Mouse (Mus musculus) forebrain, embryonic 11.5 days (tissue): Measurements from ENCODE around the gene Filip1l. TPM values are rescaled to one million over a fixed set of nuclear protein-coding genes. Genes with fewer than 3 reads are reported as not detected.
A peak's percentile ranks its signal among the peaks of the same experiment; 100 is the strongest.

Experiments used
- ATAC-seq: fragments of 200-750 bp; cut with Nextera tagmentation; replicated peaks from 2 replicates; pipeline ENCODE4 v1.8.0; 2017; ENCODE audit warnings: moderate TSS enrichment; ENCODE audit not compliant: low FRiP score
- DNase-seq: peaks from one replicate; pipeline ENCODE4 v3.0.0-alpha.2; 2017; ENCODE audit warnings: low spot score
- H3K27ac ChIP-seq: fragments of 300-500 bp; sonication (generic); 2 replicates; pipeline ENCODE4 v1.5.1; 2014; ENCODE audit warnings: low read depth, low read length
- H3K27me3 ChIP-seq: fragments of 300-500 bp; sonication (generic); 2 replicates; pipeline ENCODE4 v1.6.1; 2014; ENCODE audit warnings: mild to moderate bottlenecking, low read length, mixed read lengths; ENCODE audit not compliant: control insufficient read depth, insufficient read depth
- H3K36me3 ChIP-seq: fragments of 300-500 bp; sonication (generic); 2 replicates; pipeline ENCODE4 v1.6.1; 2014; ENCODE audit warnings: mild to moderate bottlenecking, low read length, moderate library complexity, mixed read lengths; ENCODE audit not compliant: control insufficient read depth, insufficient read depth
- H3K4me1 ChIP-seq: fragments of 300-500 bp; sonication (generic); replicated peaks from 2 replicates; pipeline ENCODE4 v1.6.1; 2014; ENCODE audit warnings: low read length, mixed read lengths; ENCODE audit not compliant: control insufficient read depth, insufficient read depth
- H3K4me2 ChIP-seq: fragments of 300-500 bp; sonication (generic); 2 replicates; pipeline ENCODE4 v1.6.1; 2014; ENCODE audit warnings: low read depth, mild to moderate bottlenecking, low read length, moderate library complexity, mixed read lengths; ENCODE audit not compliant: severe bottlenecking
- H3K4me3 ChIP-seq: fragments of 300-500 bp; sonication (generic); 2 replicates; pipeline ENCODE4 v1.5.1; 2014; ENCODE audit warnings: low read depth, low read length
- H3K9ac ChIP-seq: fragments of 300-500 bp; sonication (generic); 2 replicates; pipeline ENCODE4 v1.6.1; 2014; ENCODE audit warnings: low read length
- H3K9me3 ChIP-seq: fragments of 300-500 bp; sonication (generic); 2 replicates; pipeline ENCODE4 v1.6.1; 2016; ENCODE audit warnings: low read length, mixed read lengths; ENCODE audit not compliant: control insufficient read depth
- WGBS: fragments of 180-500 bp; shearing (Covaris S2); extraction: QIAGEN DNeasy Blood & Tissue Kit; methylation state at CpG from one replicate; pipeline ENCODE4 v1.1.7; 2014; 5-methylcytosine and 5-hydroxymethylcytosine counted together
- polyA plus RNA-seq: library from polyadenylated mRNA; unstranded; fragments of >200 nt; fragmentation: Nextera tagmentation; extraction: Ambion mirVana; gene quantifications from 2 replicates; pipeline ENCODE4 v1.2.1, GENCODE M21; 2014

The Filip1l gene
- polyA plus RNA-seq, 1 experiment from 2014 or later: 10.0 TPM

DNA sequence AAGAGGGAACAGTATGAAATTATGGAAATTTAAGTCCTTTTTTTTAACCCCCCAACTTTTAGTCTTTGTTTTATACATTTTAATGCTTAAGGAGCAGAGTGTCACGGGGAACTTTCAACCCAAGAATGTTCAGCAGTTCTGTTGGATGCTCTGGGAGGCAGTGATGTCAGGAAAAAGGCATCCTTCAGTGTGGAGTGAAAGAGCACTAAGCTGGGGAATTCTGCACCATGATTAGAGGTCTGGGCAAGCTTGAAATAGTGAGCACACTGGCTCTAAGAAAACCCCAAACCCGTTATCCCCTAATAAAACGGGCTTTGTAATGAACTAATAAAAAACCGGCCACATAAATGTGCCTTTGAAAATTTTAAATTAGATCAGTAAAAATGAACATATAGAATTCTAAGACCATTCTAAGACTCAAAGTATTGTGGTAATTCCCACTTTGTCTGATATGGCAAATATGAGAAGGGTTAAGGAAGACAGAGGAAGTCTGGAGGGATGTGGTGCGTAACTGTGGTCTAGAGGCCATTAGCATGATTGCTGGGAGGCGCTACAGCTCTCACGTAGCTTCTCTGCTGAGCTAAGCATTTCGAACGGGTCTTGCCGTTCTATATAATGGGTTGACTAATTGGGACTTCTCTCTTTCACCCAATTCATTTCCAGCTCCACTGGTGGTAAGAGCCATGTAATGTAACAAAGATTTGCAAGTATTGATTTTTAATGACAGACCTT is 88.0 kb downstream of the Filip1l start:
- WGBS: 78% methylated on average over 10 of the region's 10 CpGs
- Histone ChIP-seq H3K9ac (no peak overlapping the region), H3K4me3 (no peak overlapping the region), H3K4me2 (no peak overlapping the region), H3K27me3 (no peaks in the 10 kb centered on the region), H3K4me1 (no peaks in the 10 kb centered on the region), H3K9me3 (no peaks in the 10 kb centered on the region), H3K27ac (no peak overlapping the region), H3K36me3 (no peaks in the 10 kb centered on the region)
- no peak for ATAC-seq
- no peak for DNase-seq

DNA sequence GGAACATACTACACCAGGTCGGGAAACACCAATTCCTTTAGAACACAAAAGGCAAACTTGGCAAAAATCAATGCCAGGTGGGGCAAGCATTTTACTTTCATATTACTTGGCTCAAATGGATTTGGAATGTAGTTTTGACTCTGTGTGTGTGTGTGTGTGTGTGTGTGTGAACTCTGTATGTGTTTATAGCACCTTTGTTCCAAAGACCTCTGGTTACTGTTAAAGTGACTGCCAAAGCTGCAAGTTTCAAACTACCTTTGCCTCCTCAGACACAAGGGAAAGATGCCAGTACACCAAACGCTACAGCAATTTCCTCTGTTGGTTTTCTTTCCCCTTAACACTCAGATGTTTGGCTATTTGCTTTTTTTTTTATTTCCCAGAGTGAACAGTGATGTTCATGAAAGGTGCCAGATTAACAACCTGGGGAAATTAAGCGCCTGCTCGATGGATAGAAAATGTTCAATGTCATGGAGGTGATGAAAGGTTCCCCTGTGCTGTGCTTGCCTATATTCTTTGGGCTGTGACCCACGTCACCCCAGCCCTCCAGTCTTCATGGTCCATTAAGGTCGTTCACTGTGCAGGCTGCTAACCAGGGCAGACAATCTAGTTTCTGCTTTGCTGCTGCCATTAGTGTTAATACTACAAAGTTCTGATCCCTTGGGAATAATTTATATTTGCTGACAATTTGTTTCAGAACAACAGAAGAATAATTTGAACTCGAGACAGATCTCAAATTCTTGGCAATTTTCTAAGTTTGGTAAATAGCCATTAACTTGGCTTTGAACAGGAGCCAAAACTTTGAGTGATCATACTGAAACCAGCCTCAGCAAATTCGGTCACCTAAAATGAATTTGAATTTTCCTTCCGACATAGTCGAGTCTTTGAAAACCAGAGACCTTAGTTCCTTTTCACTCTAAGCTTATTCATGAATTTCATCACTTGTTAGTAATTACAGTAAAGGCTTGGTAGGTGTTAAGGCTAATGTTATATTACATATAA is 92.5 kb downstream of the Filip1l start:
- no peak overlapping the region for H3K4me2 ChIP-seq
- WGBS: 78% methylated on average over 10 of the region's 10 CpGs

DNA sequence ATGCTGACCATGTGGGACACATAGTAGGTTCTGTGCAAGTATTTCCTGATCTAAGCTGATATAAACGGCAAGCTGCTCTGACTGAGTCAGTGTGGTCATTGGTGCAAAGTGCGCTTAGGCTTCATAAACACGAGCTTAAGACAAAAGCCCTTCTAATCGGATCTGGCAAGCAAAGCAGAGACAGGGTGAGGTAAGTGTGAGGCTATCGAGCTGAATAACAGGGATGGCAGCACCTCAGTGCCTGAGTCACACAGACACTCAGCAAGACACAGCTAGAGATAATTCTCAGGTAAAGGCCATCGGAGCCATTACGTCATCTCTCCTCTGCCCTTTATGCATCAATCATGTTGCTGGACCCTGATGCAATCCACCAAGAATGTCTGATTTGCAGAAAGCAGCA is 100.1 kb downstream of the Filip1l start:
- Histone ChIP-seq H3K9me3 (peaks cover 2% of the 10 kb centered on the region; the same call in 1 of the 2 replicates), H3K27ac (no peak overlapping the region), H3K4me1 (no peaks in the 10 kb centered on the region), H3K9ac (no peak overlapping the region), H3K4me3 (no peak overlapping the region), H3K4me2 (no peak overlapping the region), H3K27me3 (no peaks in the 10 kb centered on the region), H3K36me3 (no peaks in the 10 kb centered on the region)
- DNase-seq (no peak), ATAC-seq (peak; percentile 27; the same call in 1 of the 2 replicates)
- 79% methylated on average over 7 of the region's 7 CpGs for WGBS

More for the DNA sequence above, 92.5 kb downstream of the Filip1l start:
- DNase-seq (no peak), ATAC-seq (no peak)
- no peak overlapping the region for H3K4me3 ChIP-seq
- peaks cover 2% of the 10 kb centered on the region; the same call in 1 of the 2 replicates for H3K9me3 ChIP-seq
- no peaks in the 10 kb centered on the region for H3K27me3 ChIP-seq
- no peaks in the 10 kb centered on the region for H3K4me1 ChIP-seq
- H3K36me3 ChIP-seq: no peaks in the 10 kb centered on the region
- no peak overlapping the region for H3K27ac ChIP-seq
- H3K9ac ChIP-seq: no peak overlapping the region

DNA sequence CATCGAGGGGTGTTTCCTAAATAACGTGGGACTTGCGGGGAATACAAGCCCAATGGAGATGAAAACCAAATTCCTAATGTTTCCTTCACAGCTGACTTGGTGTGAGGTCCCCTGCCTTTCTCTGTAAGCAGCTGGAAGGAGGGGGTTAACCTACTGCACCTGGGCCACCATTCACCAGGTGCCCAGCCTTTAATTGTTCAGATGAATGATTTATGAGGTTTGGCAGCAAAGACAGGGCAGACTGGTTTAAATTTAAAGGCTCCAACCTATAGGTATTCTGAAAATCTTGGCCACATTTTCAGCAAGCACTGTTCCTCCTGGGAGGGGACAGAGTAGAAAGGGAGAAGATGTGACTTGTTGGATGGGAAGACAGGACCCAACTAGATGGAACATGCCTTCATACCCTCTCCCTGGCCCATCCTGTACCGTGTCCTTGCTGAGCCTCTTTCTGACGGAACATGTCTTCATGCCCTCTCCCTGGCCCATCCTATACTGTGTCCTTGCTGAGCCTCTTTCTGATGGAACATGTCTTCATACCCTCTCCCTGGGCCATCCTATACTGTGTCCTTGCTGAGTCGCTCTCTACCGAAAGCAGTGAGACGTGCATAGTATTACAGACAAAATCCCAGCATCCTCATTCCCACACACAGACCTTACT is 101.3 kb downstream of the Filip1l start:
- no peaks in the 10 kb centered on the region for H3K4me1 ChIP-seq
- ATAC-seq: no peak

DNA sequence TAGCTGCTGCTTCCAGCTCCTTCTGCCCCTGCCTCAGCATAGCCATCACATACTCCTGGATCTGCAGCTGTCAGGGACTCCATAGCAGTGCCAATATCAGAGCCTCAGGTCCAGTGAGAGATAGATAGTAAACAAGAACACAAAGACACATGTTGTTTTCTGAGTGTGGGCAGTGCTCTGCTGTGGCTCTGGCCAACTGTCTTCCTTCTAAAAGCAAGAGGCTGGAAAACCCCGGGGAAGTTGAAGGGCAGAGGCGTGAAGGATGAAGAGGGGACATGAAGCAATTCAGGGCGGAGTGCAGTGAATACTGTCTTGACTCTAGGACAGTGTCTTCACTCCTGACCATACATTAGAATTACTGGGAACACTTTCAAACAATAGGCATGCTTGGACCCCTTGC is 102.7 kb downstream of the Filip1l start:
- Histone ChIP-seq H3K27ac (no peak overlapping the region), H3K9ac (no peak overlapping the region), H3K9me3 (no peaks in the 10 kb centered on the region), H3K4me2 (no peak overlapping the region), H3K27me3 (no peaks in the 10 kb centered on the region), H3K4me1 (no peaks in the 10 kb centered on the region), H3K36me3 (no peaks in the 10 kb centered on the region), H3K4me3 (no peak overlapping the region)
- ATAC-seq (no peak), DNase-seq (no peak)
- WGBS: 90% methylated on average over 3 of the region's 3 CpGs

More for the DNA sequence above, 101.3 kb downstream of the Filip1l start:
- Histone ChIP-seq H3K9me3 (no peaks in the 10 kb centered on the region), H3K36me3 (no peaks in the 10 kb centered on the region), H3K4me3 (no peak overlapping the region), H3K27me3 (no peaks in the 10 kb centered on the region), H3K4me2 (no peak overlapping the region), H3K27ac (no peak overlapping the region), H3K9ac (no peak overlapping the region)
- no peak for DNase-seq
- WGBS: 93% methylated on average over 8 of the region's 8 CpGs

DNA sequence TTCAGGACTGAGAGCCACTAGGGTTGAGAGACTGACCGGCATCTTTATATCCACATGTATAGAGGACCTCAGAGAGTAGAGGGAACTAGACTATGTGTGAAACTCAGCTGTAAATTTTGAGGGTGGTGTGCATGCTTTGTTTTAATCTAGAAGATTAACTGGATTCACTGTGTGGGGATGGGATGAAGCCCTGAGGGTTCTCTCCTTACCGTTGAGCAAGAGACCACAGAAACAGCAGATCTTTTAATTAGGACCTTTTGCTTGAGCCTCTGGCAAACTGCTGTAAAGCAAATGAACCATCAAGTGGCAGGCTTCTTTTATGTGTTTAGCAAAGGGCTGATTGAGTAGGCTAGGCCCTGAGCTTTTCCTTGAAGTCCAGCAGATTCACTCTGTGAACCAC is 103.1 kb downstream of the Filip1l start:
- WGBS: 57% methylated on average over 2 of the region's 2 CpGs
- no peaks in the 10 kb centered on the region for H3K9me3 ChIP-seq
- no peak overlapping the region for H3K4me2 ChIP-seq
- no peaks in the 10 kb centered on the region for H3K27me3 ChIP-seq
- no peak overlapping the region for H3K4me3 ChIP-seq
- H3K4me1 ChIP-seq: no peaks in the 10 kb centered on the region
- H3K27ac ChIP-seq: no peak overlapping the region
- ATAC-seq: no peak
- no peaks in the 10 kb centered on the region for H3K36me3 ChIP-seq
- no peak overlapping the region for H3K9ac ChIP-seq
- DNase-seq: no peak

DNA sequence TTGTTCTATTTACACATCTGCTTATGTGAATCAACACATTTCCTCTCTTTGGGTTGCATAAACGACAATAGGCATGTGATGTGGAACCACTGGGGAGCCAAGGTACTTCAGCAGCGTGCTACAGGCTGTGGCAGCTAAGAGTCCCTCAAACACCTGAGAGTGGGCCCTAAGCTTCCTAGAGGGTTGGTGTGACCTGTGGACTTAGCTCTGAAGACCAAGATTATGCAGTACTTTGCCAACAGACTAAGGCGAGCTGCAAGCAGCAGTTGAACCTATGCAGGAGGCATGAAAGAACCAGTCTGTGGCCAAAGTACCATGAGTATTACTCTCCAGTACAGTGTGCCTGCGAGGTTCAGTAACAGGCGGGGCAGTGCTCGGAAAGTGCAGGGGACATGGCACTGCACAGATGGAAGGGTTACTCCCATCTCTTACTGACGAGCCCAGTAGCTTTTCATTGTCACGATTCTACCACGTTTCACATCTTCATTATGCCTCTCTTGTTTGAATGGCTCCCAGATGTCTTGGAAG is 112.6 kb downstream of the Filip1l start:
- H3K4me2 ChIP-seq: no peak overlapping the region
- H3K4me3 ChIP-seq: no peak overlapping the region
- WGBS: 89% methylated on average over 9 of the region's 9 CpGs
- H3K4me1 ChIP-seq: no peaks in the 10 kb centered on the region
- no peaks in the 10 kb centered on the region for H3K36me3 ChIP-seq
- ATAC-seq (no peak), DNase-seq (no peak)
- no peak overlapping the region for H3K27ac ChIP-seq
- H3K27me3 ChIP-seq: no peaks in the 10 kb centered on the region
- H3K9ac ChIP-seq: no peak overlapping the region
- H3K9me3 ChIP-seq: no peaks in the 10 kb centered on the region

DNA sequence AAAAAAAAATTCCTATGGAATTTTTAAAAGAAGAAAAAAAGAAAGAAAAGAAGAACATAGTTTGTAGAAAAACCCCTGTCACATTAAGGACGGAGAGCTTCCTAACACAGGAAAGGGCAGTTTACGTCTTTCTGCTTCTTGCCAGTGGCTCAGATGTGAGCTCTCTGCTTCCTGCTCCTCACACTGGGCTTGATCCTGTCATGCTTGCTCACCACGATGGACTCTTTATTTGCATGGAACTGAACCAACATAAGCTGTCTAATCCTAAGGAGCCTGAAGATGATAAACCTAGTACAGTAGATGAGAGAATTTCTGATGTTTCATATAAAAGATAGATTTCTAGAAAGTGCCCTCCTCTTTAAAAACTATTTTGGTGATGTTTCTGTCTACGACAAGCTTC is 116.4 kb downstream of the Filip1l start:
- H3K9ac ChIP-seq: no peak overlapping the region
- H3K36me3 ChIP-seq: no peaks in the 10 kb centered on the region
- no peak for DNase-seq
- WGBS: 84% methylated on average over 4 of the region's 4 CpGs
- H3K4me3 ChIP-seq: no peak overlapping the region
- H3K27me3 ChIP-seq: no peaks in the 10 kb centered on the region
- H3K4me2 ChIP-seq: no peak overlapping the region
- no peak overlapping the region for H3K27ac ChIP-seq
- ATAC-seq: no peak
- no peaks in the 10 kb centered on the region for H3K4me1 ChIP-seq
- no peaks in the 10 kb centered on the region for H3K9me3 ChIP-seq
